In genomic region chr16:76337351-76337750, GRCm38 (mm10) we compare ENCODE assay signal across 29 mouse cellular contexts.
"Had no signal": no experiment of that assay in that cellular context is flagged by ENCODE, and none has a peak within 500 bp of the region (broad histone marks: within the 10 kb centered on the region; RNA-seq: fewer than 3 reads in every experiment).

No protein-coding gene starts in this region.

- H3K9me3 ChIP-seq: heart, embryonic 13.5 days; heart, embryonic 15.5 days; hindbrain, embryonic 13.5 days; hindbrain, embryonic 15.5 days; intestine, embryonic 15.5 days; kidney, embryonic 15.5 days; limb, embryonic 10.5 days; liver, embryonic 13.5 days; liver, embryonic 15.5 days had no signal

- H3K36me3 ChIP-seq: heart, embryonic 15.5 days; hindbrain, embryonic 13.5 days; hindbrain, embryonic 15.5 days had no signal

- H3K4me3 ChIP-seq: gastrocnemius, adult 2 months; heart, embryonic 13.5 days; heart, embryonic 15.5 days; hindbrain, embryonic 13.5 days; hindbrain, embryonic 15.5 days; intestine, embryonic 15.5 days; kidney, embryonic 15.5 days; layer of hippocampus, adult 2 months; limb, embryonic 10.5 days; limb, embryonic 12.5 days; liver, embryonic 13.5 days; liver, embryonic 15.5 days had no signal

- H3K4me1 ChIP-seq: hindbrain, embryonic 13.5 days; hindbrain, embryonic 15.5 days had no signal

- H3K27ac ChIP-seq: gastrocnemius, adult 2 months; heart, embryonic 13.5 days; heart, embryonic 15.5 days; hindbrain, embryonic 13.5 days; hindbrain, embryonic 15.5 days; hindbrain, postnatal 0 days; intestine, embryonic 15.5 days; kidney, embryonic 15.5 days; kidney, postnatal 0 days; layer of hippocampus, adult 2 months; limb, embryonic 10.5 days; limb, embryonic 12.5 days; liver, embryonic 15.5 days had no signal

- ATAC-seq: hindbrain, postnatal 0 days; intestine, embryonic 15.5 days; intestine, postnatal 0 days; liver, postnatal 0 days had no signal

- H3K27me3 ChIP-seq: heart, embryonic 13.5 days; heart, embryonic 15.5 days; hindbrain, embryonic 13.5 days; hindbrain, embryonic 15.5 days; intestine, embryonic 15.5 days; kidney, embryonic 15.5 days; limb, embryonic 12.5 days; liver, embryonic 13.5 days; liver, embryonic 15.5 days had no signal

- H3K4me2 ChIP-seq: heart, embryonic 11.5 days; heart, embryonic 13.5 days; heart, embryonic 15.5 days; hindbrain, embryonic 13.5 days; hindbrain, embryonic 15.5 days; intestine, embryonic 15.5 days; kidney, embryonic 15.5 days; limb, embryonic 12.5 days; liver, embryonic 11.5 days; liver, embryonic 13.5 days; liver, embryonic 15.5 days had no signal

- H3K9ac ChIP-seq: heart, embryonic 13.5 days; heart, embryonic 15.5 days; hindbrain, embryonic 13.5 days; hindbrain, embryonic 15.5 days; intestine, embryonic 15.5 days; kidney, embryonic 15.5 days; limb, embryonic 12.5 days; liver, embryonic 13.5 days; liver, embryonic 15.5 days; liver, postnatal 0 days had no signal

- DNase-seq: gastrocnemius, adult 2 months; gastrocnemius, postnatal 14 days; gastrocnemius, postnatal 36 days; heart, adult 18-20 months; heart, postnatal 14 days; heart, postnatal 36 days; kidney, adult 18-20 months; kidney, adult 8-10 months; kidney, postnatal 25 days; kidney, postnatal 4 days; layer of hippocampus, postnatal 36 days; liver; liver, embryonic 13.5 days; liver, postnatal 0 days had no signal
